Mouse (Mus musculus) 3T3-L1 (cell line): ENCODE results near the gene Zfp383.
A peak's percentile ranks its signal among the peaks of the same experiment; 100 is the strongest.
"Not testable (repeated sequence)": the region's sequence is repeated elsewhere in the genome, so short reads cannot be mapped to it uniquely, and the experiment has no call there.

Source experiments
- DNase-seq: peaks from one replicate; pipeline ENCODE4 v3.0.0-alpha.2; 2015; ENCODE audit warnings: low read depth, low spot score

The Zfp383 gene

DNA sequence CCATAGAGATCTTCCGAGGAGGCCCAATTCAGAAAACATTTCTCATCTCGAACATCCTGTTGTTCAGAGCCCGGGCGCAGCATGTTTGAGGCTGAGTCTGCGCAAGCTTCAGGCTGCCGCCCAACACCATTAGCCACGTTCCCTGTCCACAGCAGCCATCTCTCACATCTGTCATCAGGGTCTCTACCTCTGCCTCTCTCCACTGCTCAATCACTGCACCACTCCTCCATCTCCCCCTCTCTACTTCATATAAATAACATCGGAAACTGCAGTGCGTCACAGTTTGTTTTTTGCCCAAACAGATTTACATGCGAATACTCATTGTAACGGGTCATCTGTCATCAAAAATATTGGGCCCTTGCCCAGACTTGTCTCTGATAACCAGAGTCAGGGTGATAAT is 33.0 kb downstream of the Zfp383 start:
- DNase-seq: peak; percentile 25

DNA sequence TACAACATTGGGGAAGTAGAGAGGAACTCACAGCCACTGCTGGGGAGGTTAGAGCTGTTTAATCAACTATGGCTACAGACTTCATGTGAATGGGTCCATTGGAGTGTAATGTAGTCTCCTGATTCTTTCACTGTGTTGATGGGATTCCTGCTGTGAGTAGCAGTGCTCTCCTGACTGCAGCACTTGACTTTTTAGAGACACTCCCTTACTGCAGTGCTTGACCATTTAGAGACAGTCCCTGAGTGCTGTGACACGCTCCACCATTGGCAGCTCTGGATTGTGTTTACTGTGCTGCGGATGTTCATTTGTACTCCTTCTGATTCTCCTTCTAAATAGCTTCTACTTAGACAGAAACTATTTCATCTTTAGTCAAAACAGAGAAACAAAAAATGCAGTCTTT is 34.7 kb downstream of the Zfp383 start:
- DNase-seq: no peak

DNA sequence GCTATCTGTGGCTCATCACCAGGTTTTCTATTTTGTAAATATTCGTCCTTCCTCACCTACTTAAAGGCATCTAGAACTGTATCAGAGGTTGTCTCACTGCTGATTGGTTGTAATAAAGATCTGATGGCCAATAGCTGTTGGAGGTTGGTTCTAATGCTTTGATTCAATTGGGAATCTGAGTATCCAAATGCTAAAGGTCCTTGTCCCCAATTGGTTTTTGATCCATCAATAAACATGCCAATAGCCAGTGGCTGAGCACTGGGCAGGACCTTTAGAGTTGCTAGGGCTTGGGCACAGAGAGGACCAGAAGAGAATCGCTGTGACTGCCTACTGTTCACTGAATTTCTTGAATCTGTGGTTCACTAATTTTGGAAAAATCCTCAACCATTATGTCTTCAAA is 35.7 kb downstream of the Zfp383 start:
- no peak for DNase-seq

DNA sequence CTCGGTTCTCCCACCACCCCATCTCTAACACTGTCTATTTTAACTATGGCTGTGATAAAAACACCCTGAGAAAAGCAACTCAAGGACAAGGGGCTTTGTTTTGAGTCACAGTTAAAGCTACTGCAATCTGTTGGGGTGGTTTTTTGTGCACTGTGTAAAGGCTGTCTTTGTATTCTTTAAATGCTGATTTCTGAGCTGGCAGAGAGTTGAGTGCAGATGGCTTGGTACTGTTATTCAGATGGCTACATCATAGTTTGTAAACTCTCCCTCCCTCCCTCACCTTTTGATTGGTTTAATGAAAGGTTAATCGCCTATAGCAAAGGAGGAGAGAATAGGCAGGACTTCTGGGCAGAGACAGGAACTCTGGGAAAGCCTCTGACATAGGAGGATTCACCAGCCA is 36.2 kb downstream of the Zfp383 start:
- no peak for DNase-seq

DNA sequence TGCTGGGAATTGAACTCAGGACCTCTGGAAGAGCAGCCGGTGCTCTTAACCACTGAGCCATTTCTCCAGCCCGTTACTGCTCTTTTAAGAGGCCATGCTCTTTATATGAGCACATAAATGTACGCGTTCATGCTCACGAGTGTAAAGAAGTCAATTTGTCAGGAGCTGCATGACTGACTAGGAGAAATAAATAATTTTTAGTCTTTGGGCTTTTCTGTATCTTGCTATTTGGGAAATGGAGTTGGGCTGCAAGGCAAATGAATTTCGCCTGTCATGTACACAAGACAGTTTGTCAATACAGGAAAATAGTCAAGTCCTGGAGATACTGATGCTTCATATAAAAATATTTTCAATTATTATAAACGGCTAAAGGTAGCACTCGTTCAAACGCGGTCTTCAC is 45.1 kb downstream of the Zfp383 start:
- no peak for DNase-seq

DNA sequence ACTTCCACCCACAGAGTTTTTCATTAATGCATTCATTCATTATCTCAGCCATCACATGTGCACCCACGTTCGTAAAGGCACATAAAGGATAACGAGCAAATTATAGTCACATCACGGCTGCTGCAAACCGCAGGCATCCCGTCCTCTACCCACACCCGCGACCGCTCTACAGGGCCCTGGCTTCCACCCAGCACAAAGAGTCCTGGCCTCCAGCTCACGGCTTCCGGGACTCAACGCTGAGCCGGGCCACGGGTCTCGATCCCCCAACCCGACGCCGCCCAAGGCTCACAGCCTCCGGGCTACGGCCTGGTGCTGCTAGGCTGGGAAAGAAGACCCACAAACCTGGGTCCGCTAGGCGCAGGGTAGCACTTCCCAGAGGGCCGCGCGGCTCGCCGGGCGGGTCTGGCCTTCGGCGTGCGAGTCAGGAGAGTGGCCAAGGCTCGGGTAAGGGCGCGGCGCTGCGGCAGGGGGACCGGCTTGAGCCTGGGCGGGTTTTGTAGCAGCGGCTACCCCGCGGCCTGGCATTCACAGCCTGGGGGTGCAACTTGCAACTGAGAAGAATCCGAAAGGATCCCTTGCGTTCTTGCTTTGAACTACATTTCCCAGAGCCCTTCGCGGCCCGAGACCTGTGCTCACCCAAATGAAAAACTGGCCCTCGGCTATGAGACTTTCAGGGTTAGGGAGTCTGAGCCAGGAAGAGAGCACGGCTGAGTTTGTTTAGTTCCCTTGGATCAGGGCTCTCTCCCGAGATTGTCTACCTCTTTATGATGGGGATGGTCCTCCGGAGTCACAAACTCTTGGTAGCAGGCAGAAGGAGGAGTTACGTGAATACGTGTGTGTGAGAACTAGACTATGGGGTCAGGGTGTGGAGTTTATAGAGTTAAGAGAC is 45.7 kb downstream of the Zfp383 start, which contains the start of gene Zfp74:
TSS of gene Zfp74 (minus strand) at position 577 of the 889 bp plus-strand sequence.
- peak; percentile 89 for DNase-seq

DNA sequence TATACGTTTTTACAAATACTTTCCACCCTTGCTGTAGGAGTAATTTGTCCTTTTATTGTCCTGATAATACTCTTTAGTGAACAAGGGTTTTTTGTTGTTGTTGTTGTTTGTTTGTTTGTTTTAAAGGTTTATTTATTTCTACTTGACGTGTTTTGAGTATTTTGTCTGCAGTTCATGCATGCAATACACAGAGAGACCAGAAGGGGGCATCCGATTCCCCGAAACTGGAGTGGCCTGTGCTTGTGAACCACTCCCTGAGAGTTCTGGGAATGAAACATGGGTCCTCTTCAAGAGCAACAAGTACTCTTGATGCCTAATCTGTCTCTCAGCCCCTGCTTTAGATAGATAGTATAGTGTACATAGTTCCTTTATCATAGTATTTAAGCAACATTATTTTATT is 46.7 kb downstream of the Zfp383 start:
- peak; percentile 67 for DNase-seq

DNA sequence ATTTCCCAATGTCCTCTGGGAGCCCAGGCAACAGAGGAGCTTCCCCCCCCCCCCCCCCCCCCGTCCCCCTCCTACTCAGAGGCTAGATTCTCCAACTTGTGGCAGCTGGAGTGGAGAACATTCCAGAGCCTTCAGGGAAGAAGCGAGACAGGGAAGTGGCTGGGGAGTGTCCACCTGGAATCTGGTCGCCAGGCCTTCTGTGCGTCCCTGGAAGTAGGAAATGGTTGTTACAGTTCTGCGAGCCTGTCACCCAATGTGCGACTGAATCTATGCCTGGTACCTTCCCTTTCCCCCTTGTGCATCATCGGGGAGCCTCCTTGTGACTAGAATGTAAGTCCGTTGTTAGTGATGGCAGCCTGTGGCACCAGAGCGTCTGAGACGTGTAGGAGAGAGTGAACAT is 48.2 kb downstream of the Zfp383 start:
- DNase-seq: no peak

DNA sequence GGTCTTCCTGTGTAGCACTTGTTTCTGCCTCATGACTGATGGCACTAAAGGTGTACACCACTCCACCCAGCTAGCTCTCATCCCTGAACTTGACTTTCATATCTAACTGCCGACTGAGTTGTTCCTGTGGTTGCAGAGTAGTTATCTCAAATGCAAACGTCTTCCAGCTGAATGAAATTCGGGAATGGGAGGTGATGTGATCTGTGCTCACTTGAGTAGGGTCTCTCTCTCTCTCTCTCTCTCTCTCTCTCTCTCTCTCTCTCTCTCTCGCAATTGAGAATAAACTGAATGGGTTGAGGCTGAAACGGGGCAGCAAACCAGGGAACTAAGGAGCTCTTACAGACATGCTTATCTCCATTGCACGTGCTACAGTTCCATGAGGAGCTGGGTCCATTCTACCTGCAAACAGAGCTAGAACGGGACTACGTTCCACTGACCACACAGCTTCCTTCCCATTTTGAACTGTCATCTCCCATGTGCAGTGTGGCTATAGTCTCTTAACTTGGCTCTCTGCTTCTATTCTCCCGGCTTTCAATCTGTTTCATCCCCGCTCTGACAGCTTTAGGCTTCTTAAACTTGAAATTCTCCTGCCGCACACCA is 50.2 kb downstream of the Zfp383 start:
- no peak for DNase-seq

DNA sequence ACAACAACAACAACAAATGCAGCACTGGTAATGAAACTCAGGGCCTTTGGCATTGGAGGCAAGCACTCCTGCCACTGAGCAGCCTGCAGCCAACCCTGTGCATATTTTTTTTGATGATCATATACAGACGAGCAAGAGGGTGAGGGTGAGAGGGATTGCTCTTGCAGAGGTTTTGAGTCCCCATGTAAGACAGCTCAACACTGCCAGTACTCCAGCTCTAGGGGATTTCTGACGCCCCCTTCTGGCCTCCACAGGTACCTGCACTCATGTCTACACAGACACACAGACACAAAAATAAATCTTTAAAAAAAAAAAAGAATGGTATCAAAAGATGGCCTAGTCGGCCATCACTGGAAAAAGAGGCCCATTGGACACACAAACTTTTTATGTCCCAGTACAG is 51.0 kb downstream of the Zfp383 start:
- DNase-seq: no peak

DNA sequence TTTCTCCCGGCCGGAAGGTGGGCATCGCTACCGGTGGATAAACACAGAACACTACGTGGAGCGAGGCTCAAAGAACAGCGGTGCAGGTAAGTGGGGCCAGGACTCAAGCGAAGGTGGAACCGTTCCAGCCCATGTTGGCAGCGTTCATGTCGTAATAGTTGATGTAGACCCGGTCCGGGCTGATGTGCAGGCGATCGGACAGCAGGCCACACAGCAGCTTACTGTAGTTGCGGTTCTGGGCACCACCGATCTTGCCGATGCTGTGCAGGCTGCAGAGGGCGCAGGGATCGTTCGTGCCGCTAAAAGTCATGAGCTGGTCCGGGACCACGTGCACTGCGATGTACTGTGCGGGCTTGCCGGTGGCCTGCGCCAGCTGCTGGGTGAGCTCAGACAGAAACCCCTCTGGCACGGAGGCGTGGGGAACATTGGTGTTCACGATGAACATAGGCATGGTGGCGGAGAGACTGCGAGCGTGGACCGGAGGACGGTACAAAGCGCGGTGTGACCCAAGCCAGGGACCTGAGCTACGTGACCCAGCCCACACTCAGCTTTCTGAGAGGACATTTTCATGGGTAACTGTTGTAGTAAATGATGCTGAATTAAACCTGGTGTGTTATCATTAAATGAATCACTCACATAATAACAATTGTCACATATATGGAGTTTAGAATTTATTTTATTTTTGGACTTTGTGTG is 57.2 kb downstream of the Zfp383 start:
- not testable (repeated sequence) for DNase-seq
